Mouse (Mus musculus): Measurements from ENCODE around the gene Lrba. TPM values are rescaled to one million over a fixed set of nuclear protein-coding genes. Genes with fewer than 3 reads are reported as not detected.

Lrba gene
- polyA plus RNA-seq, 1 experiment from 2014 or later = 6.0 TPM

DNA sequence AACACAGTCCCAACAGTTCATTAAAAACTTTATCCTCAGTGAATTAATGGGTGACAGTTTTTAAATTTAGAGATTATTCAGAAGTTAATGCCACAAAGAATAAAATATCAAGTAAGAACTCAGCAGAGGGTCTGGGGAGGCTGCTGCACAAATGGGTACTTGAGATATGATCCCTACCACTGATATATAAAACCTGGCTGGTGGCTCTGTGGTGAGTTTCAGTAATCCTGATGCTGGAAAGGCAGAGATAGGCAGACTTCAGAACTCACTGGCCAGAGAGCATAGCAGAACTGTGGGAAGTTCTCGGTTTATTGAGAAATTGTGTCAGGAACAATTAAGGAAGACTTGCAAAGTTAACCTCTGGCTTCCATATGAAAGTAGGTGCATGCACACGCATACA lies 199.3 kb downstream of the Lrba start:
- Histone ChIP-seq H3K9me3 (ENCODE audit: low read length) (no peaks in the 10 kb centered on the region), H3K4me2 (replicated peaks; ENCODE audit: low read depth, low read length) (no peak overlapping the region), H3K4me1 (ENCODE audit: insufficient read depth, low read length) (0 out of 2 replicates have a peak, but pooled peaks cover 2% of the 10 kb centered on the region), H3K27me3 (ENCODE audit: insufficient read depth, low read length) (no peaks in the 10 kb centered on the region), H3K4me3 (ENCODE audit: low read length) (no peak overlapping the region), H3K9ac (replicated peaks; ENCODE audit: low read length) (no peak overlapping the region), H3K27ac (ENCODE audit: low read length) (no peak overlapping the region), H3K36me3 (ENCODE audit: insufficient read depth, low read length) (no peaks in the 10 kb centered on the region)
- 89% methylated on average over 2 of the region's 2 CpGs for WGBS
- ATAC-seq (ENCODE audit: low FRiP score, low TSS enrichment) = no peak

DNA sequence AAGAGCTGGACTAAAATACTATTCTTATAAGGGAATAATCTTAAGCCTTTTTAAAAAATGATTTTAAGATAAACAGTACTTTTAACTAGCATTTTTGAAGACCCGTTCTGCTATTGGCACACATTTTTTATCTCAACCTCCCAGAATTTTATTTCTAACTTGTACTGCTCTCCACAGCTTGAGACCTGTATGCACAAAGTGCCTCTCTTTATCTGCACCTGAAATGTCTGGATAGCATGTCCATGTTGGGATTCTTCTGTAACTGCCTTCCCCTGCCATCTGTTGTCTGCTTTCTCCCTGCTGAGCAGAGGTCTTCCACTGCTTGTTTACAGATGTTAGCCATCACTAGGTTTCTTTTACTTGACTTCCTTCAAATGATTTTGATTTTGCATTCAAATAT lies 202.3 kb downstream of the Lrba start:
- Histone ChIP-seq H3K4me3 (ENCODE audit: low read length) (no peak overlapping the region), H3K4me1 (ENCODE audit: insufficient read depth, low read length) (0 out of 2 replicates have a peak, but pooled peaks cover 2% of the 10 kb centered on the region), H3K9me3 (ENCODE audit: low read length) (no peaks in the 10 kb centered on the region), H3K27me3 (ENCODE audit: insufficient read depth, low read length) (no peaks in the 10 kb centered on the region), H3K9ac (replicated peaks; ENCODE audit: low read length) (no peak overlapping the region), H3K4me2 (replicated peaks; ENCODE audit: low read depth, low read length) (no peak overlapping the region), H3K27ac (ENCODE audit: low read length) (no peak overlapping the region), H3K36me3 (ENCODE audit: insufficient read depth, low read length) (no peaks in the 10 kb centered on the region)
- ATAC-seq (ENCODE audit: low FRiP score, low TSS enrichment) = no peak
- WGBS = 95% methylated on average over 1 of the region's 1 CpGs

DNA sequence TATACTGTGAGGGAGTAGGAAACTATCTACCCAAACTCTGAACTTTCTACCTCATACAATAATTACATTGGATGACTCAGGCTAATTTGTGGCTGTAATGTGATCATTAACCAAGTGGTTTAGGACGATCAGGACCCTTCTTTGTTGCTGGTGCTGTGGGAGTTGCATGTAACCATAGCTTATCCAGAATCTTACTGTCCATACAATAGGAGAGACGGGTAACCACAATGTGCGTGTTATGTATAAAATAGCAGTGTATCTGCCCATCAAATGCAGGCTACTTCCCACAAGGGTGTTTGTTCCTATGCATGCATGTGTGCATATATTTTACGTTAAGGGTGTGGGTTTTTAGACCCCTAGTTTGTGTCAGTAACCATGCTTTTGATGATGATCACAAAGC lies 219.0 kb downstream of the Lrba start:
- H3K4me2 ChIP-seq (replicated peaks; ENCODE audit: low read depth, low read length) = no peak overlapping the region
- no peaks in the 10 kb centered on the region for H3K4me1 ChIP-seq (ENCODE audit: insufficient read depth, low read length)
- H3K9me3 ChIP-seq (ENCODE audit: low read length) = no peaks in the 10 kb centered on the region
- no peaks in the 10 kb centered on the region for H3K27me3 ChIP-seq (ENCODE audit: insufficient read depth, low read length)
- H3K4me3 ChIP-seq (ENCODE audit: low read length) = no peak overlapping the region
- ATAC-seq (ENCODE audit: low FRiP score, low TSS enrichment) = no peak
- WGBS = 73% methylated on average over 4 of the region's 4 CpGs
- H3K27ac ChIP-seq (ENCODE audit: low read length) = no peak overlapping the region
- H3K9ac ChIP-seq (replicated peaks; ENCODE audit: low read length) = no peak overlapping the region
- no peaks in the 10 kb centered on the region for H3K36me3 ChIP-seq (ENCODE audit: insufficient read depth, low read length)

DNA sequence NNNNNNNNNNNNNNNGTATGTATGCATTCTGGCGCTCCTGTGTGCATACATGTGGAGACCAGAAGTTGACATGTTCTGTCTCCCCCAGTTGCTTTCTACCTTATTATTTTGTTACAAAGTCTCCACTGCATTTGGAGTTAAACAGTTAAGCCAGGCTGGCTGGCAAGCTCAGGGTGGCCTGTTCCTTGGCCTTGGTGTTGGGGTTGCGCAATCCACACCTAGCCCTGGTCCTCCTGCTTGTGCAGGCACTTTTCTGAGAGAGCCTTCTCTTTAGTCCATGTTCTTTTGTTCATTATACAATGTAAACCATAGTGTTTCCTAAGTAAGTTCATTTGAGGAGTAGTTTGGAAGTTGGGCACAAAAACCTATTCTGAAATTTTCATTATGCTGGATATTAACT lies 226.7 kb downstream of the Lrba start:
- no peaks in the 10 kb centered on the region for H3K4me1 ChIP-seq (ENCODE audit: insufficient read depth, low read length)
- H3K4me2 ChIP-seq (replicated peaks; ENCODE audit: low read depth, low read length) = no peak overlapping the region
- no peak overlapping the region for H3K27ac ChIP-seq (ENCODE audit: low read length)
- WGBS = 98% methylated on average over 2 of the region's 2 CpGs
- H3K36me3 ChIP-seq (ENCODE audit: insufficient read depth, low read length) = no peaks in the 10 kb centered on the region
- H3K9me3 ChIP-seq (ENCODE audit: low read length) = no peaks in the 10 kb centered on the region
- H3K4me3 ChIP-seq (ENCODE audit: low read length) = no peak overlapping the region
- no peaks in the 10 kb centered on the region for H3K27me3 ChIP-seq (ENCODE audit: insufficient read depth, low read length)
- no peak for ATAC-seq (ENCODE audit: low FRiP score, low TSS enrichment)
- no peak overlapping the region for H3K9ac ChIP-seq (replicated peaks; ENCODE audit: low read length)

DNA sequence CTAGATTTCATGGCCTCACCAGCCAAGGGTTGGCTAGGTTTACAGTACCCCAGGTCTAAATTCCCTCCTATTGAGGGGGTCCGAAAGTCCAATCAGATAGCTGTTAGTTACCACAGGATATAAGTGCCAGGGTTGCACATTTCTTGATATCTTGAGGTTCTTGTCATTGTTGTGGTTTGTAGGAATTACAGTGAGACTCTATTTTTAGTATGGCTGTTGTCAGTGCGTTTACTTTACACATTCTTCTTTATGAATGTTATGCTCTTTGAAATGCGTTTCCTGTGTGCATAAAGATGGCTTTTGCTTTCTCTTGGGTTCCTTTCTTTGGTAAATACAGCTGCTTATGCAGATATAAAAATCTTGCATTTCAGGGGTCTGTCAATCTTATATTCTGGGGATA lies 237.1 kb downstream of the Lrba start:
- Histone ChIP-seq H3K27me3 (ENCODE audit: insufficient read depth, low read length) (no peaks in the 10 kb centered on the region), H3K4me1 (ENCODE audit: insufficient read depth, low read length) (no peaks in the 10 kb centered on the region), H3K4me3 (ENCODE audit: low read length) (no peak overlapping the region), H3K27ac (ENCODE audit: low read length) (no peak overlapping the region), H3K4me2 (replicated peaks; ENCODE audit: low read depth, low read length) (no peak overlapping the region), H3K36me3 (ENCODE audit: insufficient read depth, low read length) (no peaks in the 10 kb centered on the region), H3K9ac (replicated peaks; ENCODE audit: low read length) (no peak overlapping the region), H3K9me3 (ENCODE audit: low read length) (no peaks in the 10 kb centered on the region)
- ATAC-seq (ENCODE audit: low FRiP score, low TSS enrichment) = no peak
- WGBS = 82% methylated on average over 3 of the region's 3 CpGs

DNA sequence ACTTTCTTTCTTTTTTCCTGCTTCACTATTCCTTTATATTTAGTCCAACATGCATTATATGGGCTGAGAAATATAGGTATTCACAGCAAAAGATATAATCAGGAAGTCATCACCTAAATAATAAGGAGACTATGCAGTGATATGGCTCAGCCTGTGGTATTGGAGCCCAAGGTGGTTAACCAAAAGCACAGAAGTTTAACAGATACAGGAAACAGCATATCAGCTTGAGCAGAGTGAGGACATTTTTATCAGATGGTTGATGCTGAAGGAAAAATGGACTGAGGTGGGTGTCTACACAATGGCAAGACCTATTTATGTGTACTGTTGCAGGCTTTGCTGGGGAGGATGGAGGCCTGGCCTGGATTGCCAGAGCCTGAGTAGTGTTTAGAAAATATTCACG lies 265.5 kb downstream of the Lrba start:
- no peak overlapping the region for H3K4me2 ChIP-seq (replicated peaks; ENCODE audit: low read depth, low read length)
- H3K4me1 ChIP-seq (ENCODE audit: insufficient read depth, low read length) = no peaks in the 10 kb centered on the region
- no peak overlapping the region for H3K9ac ChIP-seq (replicated peaks; ENCODE audit: low read length)
- WGBS = 100% methylated on average over 1 of the region's 1 CpGs
- H3K27me3 ChIP-seq (ENCODE audit: insufficient read depth, low read length) = no peaks in the 10 kb centered on the region
- no peak for ATAC-seq (ENCODE audit: low FRiP score, low TSS enrichment)
- H3K27ac ChIP-seq (ENCODE audit: low read length) = no peak overlapping the region
- no peaks in the 10 kb centered on the region for H3K36me3 ChIP-seq (ENCODE audit: insufficient read depth, low read length)
- no peak overlapping the region for H3K4me3 ChIP-seq (ENCODE audit: low read length)
- no peaks in the 10 kb centered on the region for H3K9me3 ChIP-seq (ENCODE audit: low read length)

DNA sequence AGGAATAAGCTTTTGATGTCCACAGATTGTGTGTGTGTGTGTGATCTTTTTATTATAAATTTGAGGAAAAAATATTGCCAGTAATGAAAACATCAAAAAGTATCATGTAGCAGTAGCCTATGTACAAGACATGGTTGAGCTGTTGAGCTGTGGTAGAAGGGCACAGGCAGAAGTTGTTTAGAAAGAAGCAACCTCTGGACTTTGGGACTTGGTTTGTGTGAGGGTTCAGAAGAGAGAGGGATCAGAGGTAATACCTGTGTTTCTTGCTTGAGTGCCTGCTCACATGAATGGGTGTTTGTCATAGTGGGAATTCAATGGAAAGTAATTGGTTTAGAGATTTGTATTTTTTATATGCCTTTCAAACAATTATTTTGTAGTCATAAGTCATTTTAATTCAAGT lies 276.1 kb downstream of the Lrba start:
- Histone ChIP-seq H3K4me1 (ENCODE audit: insufficient read depth, low read length) (no peaks in the 10 kb centered on the region), H3K9ac (replicated peaks; ENCODE audit: low read length) (no peak overlapping the region), H3K9me3 (ENCODE audit: low read length) (no peaks in the 10 kb centered on the region), H3K4me2 (replicated peaks; ENCODE audit: low read depth, low read length) (no peak overlapping the region), H3K4me3 (ENCODE audit: low read length) (no peak overlapping the region), H3K27me3 (ENCODE audit: insufficient read depth, low read length) (no peaks in the 10 kb centered on the region), H3K36me3 (ENCODE audit: insufficient read depth, low read length) (no peaks in the 10 kb centered on the region), H3K27ac (ENCODE audit: low read length) (no peak overlapping the region)
- ATAC-seq (ENCODE audit: low FRiP score, low TSS enrichment) = no peak

DNA sequence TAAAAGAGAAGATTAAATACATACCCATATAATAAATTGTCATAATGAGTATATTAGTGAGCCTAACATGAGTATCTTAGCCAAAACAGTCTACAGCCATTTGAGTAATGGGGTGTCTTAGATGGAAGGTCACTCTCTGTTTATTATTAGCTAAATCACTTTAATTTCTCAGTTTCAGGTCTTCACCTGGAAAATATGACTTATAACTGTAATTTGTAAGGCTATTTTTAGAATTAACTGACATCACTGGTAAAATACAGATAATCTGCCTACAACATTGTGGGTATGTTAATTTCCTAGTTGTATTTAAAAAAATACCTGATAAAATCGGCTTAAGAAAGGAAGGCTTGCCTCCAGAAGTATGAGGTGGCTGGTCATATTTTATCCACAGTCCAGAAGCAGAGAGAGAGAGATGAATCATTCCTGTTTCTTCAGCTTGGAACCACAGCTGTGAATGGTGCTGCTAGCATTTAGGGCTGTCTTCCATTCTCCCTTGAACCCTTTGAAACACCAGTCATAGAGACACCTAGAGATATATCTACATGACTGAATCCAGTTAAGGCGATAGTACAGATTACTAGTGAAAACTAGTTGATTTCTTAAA lies 294.1 kb downstream of the Lrba start:
- WGBS = 76% methylated on average over 2 of the region's 2 CpGs
- Histone ChIP-seq H3K4me3 (ENCODE audit: low read length) (no peak overlapping the region), H3K27me3 (ENCODE audit: insufficient read depth, low read length) (no peaks in the 10 kb centered on the region), H3K9ac (replicated peaks; ENCODE audit: low read length) (no peak overlapping the region), H3K27ac (ENCODE audit: low read length) (no peak overlapping the region), H3K9me3 (ENCODE audit: low read length) (no peaks in the 10 kb centered on the region), H3K4me2 (replicated peaks; ENCODE audit: low read depth, low read length) (no peak overlapping the region), H3K4me1 (ENCODE audit: insufficient read depth, low read length) (no peaks in the 10 kb centered on the region), H3K36me3 (ENCODE audit: insufficient read depth, low read length) (no peaks in the 10 kb centered on the region)
- no peak for ATAC-seq (ENCODE audit: low FRiP score, low TSS enrichment)

DNA sequence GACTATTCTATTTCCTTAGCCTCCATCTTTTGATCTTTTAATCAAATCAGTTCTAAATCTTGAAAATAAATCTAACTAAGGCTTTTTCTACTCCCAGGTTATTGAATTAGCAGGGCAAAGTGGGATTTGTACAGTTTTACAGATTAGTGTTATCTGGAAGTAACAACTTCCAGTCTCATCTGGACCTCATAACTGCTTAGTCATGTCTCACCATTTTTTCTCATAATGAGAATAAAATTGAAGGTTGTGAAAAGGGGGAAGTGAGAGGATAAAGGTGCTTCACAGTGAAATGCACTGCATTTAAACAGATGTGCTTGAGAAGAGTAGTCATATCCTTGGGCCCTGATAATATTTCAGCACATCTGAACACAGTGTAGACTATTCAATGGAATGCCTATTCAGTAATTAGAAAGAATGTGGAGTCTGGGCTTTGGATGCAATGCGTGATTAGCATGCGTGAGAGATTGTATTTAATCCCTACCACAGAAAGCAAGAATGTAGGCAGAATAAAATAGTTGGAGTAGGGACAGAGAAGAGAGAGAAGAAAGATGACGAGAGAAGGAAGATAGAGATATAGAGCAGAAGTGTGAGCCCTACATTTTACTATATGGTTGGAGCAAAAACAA lies 298.5 kb downstream of the Lrba start:
- H3K36me3 ChIP-seq (ENCODE audit: insufficient read depth, low read length) = no peaks in the 10 kb centered on the region
- H3K9ac ChIP-seq (replicated peaks; ENCODE audit: low read length) = no peak overlapping the region
- no peak overlapping the region for H3K4me2 ChIP-seq (replicated peaks; ENCODE audit: low read depth, low read length)
- no peak overlapping the region for H3K4me3 ChIP-seq (ENCODE audit: low read length)
- no peak for ATAC-seq (ENCODE audit: low FRiP score, low TSS enrichment)
- H3K27ac ChIP-seq (ENCODE audit: low read length) = no peak overlapping the region
- H3K4me1 ChIP-seq (ENCODE audit: insufficient read depth, low read length) = no peaks in the 10 kb centered on the region
- no peaks in the 10 kb centered on the region for H3K9me3 ChIP-seq (ENCODE audit: low read length)
- no peaks in the 10 kb centered on the region for H3K27me3 ChIP-seq (ENCODE audit: insufficient read depth, low read length)
- 89% methylated on average over 3 of the region's 3 CpGs for WGBS

DNA sequence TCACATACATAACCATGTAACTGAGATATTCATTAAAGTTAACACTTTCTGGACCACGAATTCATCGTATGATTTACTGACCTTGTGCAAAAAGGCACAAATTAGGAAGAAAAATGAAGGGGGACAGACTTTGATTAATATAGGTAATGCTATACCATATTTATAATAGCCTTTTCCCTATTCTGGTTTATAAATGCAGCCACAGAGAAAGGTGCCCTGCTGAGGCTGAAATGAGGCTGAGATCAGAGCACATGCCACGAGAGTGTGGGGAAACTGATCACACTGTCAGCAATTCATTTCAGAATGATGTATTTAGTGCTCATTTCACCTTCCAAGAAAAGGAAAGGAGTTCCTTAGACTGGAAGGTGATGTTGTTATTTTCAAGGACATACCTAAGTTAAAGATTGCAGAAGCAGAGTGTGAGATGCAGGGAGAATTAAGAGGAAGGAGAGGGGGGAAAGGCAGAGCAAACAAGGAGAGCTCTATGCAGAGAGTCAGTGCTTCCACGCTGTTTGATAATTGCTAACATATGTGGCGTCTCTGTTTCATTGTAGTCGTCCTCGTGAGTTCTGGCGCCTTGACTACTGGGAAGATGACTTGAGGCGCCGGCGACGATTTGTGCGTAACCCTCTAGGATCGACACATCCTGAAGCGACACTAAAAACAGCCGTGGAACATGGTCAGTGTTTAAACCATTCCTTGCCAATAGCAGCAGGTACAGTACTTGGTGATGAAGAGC lies 307.2 kb downstream of the Lrba start:
- ATAC-seq (ENCODE audit: low FRiP score, low TSS enrichment) = no peak
- no peak overlapping the region for H3K27ac ChIP-seq (ENCODE audit: low read length)
- H3K9ac ChIP-seq (replicated peaks; ENCODE audit: low read length) = no peak overlapping the region
- H3K4me2 ChIP-seq (replicated peaks; ENCODE audit: low read depth, low read length) = no peak overlapping the region
- no peaks in the 10 kb centered on the region for H3K4me1 ChIP-seq (ENCODE audit: insufficient read depth, low read length)
- no peaks in the 10 kb centered on the region for H3K9me3 ChIP-seq (ENCODE audit: low read length)
- WGBS = 73% methylated on average over 16 of the region's 16 CpGs
- H3K4me3 ChIP-seq (ENCODE audit: low read length) = no peak overlapping the region
- H3K27me3 ChIP-seq (ENCODE audit: insufficient read depth, low read length) = no peaks in the 10 kb centered on the region
- no peaks in the 10 kb centered on the region for H3K36me3 ChIP-seq (ENCODE audit: insufficient read depth, low read length)
